Mouse (Mus musculus) hindbrain, embryonic 10.5 days (tissue): ENCODE measurements around the gene Pink1. TPM values are rescaled to one million over a fixed set of nuclear protein-coding genes. Genes with fewer than 3 reads are reported as not detected.

ENCODE experiments used
- DNase-seq: peaks from one replicate; pipeline ENCODE4 v3.0.0-alpha.2; 2017; ENCODE audit warnings: low spot score
- H3K27ac ChIP-seq: fragments of 300-500 bp; sonication (generic); 2 replicates; pipeline ENCODE4 v1.5.1; 2016; ENCODE audit warnings: mild to moderate bottlenecking, moderate library complexity
- H3K27me3 ChIP-seq: fragments of 300-500 bp; sonication (generic); 2 replicates; pipeline ENCODE4 v1.6.1; 2016; ENCODE audit warnings: mild to moderate bottlenecking; ENCODE audit not compliant: poor library complexity, insufficient read depth, severe bottlenecking
- H3K36me3 ChIP-seq: fragments of 300-500 bp; sonication (generic); 2 replicates; pipeline ENCODE4 v1.6.1; 2016; ENCODE audit warnings: mild to moderate bottlenecking, moderate library complexity
- H3K4me1 ChIP-seq: fragments of 300-500 bp; sonication (generic); replicated peaks from 2 replicates; pipeline ENCODE4 v1.6.1; 2016; ENCODE audit warnings: mild to moderate bottlenecking
- H3K4me3 ChIP-seq: fragments of 300-500 bp; sonication (generic); 2 replicates; pipeline ENCODE4 v1.5.1; 2016; ENCODE audit warnings: mild to moderate bottlenecking, moderate library complexity
- H3K9me3 ChIP-seq: fragments of 300-500 bp; sonication (generic); 2 replicates; pipeline ENCODE4 v1.6.1; 2016; ENCODE audit warnings: mild to moderate bottlenecking, moderate library complexity
- WGBS: fragments of 180-500 bp; shearing (Covaris S2); methylation state at CpG from one replicate; pipeline ENCODE4 v1.1.7; 2016; 5-methylcytosine and 5-hydroxymethylcytosine counted together
- polyA plus RNA-seq: library from polyadenylated mRNA; unstranded; fragments of >200 nt; fragmentation: Nextera tagmentation; extraction: Ambion mirVana; gene quantifications from 2 replicates; pipeline ENCODE4 v1.2.1, GENCODE M21; 2016

Gene Pink1
- polyA plus RNA-seq, 1 experiment from 2014 or later: 52.2 TPM

DNA sequence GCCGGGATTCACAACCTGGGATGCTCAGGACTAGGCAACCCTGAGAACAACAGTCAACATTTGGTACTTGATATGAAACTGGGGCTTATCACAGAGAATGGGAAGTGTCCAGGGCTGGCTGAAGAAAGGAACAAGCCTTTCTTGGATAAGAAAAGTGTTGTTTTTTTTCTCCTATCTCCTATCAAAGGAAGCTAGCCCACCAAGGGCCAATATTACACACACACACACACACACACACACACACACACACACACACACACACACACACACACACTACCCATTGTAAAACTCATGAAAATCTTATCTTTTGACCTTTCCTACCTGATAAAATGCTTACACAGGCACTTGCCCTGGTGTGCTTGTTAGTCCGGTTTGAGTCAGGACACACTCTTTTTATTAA is 29.4 kb upstream of the Pink1 start:
- 93% methylated on average over 2 of the region's 2 CpGs for WGBS
- no peaks in the 10 kb centered on the region for H3K9me3 ChIP-seq
- H3K4me1 ChIP-seq: no peaks in the 10 kb centered on the region
- DNase-seq: no peak
- H3K27me3 ChIP-seq: 0 out of 2 replicates have a peak, but pooled peaks cover 2% of the 10 kb centered on the region
- no peak overlapping the region for H3K27ac ChIP-seq
- H3K36me3 ChIP-seq: no peaks in the 10 kb centered on the region
- H3K4me3 ChIP-seq: no peak overlapping the region

DNA sequence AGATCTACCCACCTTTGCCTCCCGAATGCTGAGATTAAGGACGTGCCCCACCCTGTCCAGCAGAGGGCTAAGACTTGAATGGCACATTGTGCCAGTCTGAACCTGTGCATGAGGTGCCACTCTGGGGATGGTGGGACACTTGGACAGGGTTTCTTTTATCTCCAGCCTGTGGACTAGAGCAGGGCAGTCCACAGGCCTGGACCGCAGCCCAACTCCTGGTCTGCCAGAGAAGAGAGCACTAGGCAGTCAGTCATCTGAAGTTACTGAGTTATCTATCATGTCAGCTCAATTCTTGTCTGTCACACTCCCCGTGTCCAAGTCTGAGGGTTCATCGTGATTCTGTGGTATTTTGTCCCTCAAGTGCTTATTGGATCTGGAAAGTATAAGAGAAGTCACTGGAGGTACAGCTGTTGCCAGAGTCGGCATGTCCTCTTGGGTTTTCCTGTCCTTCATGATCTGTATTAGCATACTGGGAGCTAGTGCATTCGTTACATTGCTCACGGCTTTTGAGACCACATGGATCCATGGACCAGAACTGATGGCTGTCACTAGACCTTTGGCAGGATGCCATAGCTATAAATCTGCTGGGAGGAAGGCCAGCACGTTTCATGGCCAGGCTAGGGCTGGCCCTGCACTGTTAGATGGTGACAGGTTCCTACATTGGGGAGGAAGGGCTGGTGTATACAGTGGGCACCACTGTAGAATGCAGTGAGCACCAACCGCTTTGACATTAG is 27.5 kb upstream of the Pink1 start:
- H3K4me3 ChIP-seq: no peak overlapping the region
- no peaks in the 10 kb centered on the region for H3K9me3 ChIP-seq
- 86% methylated on average over 10 of the region's 10 CpGs for WGBS
- no peak for DNase-seq
- H3K27me3 ChIP-seq: no peaks in the 10 kb centered on the region
- no peaks in the 10 kb centered on the region for H3K36me3 ChIP-seq
- H3K4me1 ChIP-seq: no peaks in the 10 kb centered on the region
- no peak overlapping the region for H3K27ac ChIP-seq

DNA sequence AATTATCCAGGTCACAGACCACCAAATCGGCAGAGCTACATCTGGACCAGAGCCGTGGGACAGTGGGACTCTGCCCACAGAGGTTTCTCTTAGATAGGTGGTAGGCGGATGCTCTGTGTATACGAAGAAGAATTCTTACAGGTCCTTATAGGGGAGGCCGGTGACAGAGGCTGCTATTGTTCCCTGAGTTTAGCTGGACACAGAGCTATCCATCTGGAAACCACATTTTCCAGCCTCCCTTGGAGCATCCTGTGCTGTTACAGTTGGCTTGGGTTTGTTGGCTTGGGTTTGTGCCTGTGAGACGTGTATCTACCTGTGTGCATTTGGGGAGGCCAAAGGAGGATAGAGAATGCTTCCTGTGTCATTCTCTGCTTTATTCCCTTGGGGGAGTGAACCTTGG is 26.6 kb upstream of the Pink1 start:
- Histone ChIP-seq H3K27ac (no peak overlapping the region), H3K36me3 (no peaks in the 10 kb centered on the region), H3K4me3 (no peak overlapping the region), H3K4me1 (no peaks in the 10 kb centered on the region), H3K27me3 (no peaks in the 10 kb centered on the region), H3K9me3 (no peaks in the 10 kb centered on the region)
- no peak for DNase-seq
- 83% methylated on average over 6 of the region's 6 CpGs for WGBS

DNA sequence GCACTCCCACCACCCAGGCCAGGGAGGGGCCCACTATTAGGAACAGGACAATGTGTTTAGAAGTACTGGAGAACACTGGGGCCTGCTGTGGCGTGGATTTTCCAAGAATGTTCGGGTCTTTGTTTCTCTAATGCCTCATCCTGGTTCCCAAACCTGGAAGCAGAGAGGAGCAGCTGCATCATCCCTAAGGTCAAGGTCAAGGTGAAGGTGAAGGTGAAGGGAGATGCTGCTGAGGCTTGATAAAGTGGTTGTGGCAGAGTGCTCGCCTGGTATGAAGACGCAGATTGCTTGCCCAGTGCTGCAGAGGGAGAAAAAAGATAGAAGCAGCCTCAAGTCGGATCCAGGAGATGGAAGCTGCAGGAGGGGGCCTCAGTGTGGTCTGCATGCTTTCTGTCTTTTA is 25.7 kb upstream of the Pink1 start:
- Histone ChIP-seq H3K36me3 (no peaks in the 10 kb centered on the region), H3K4me3 (no peak overlapping the region), H3K27me3 (no peaks in the 10 kb centered on the region), H3K27ac (no peak overlapping the region), H3K4me1 (no peaks in the 10 kb centered on the region), H3K9me3 (no peaks in the 10 kb centered on the region)
- no peak for DNase-seq
- 90% methylated on average over 5 of the region's 5 CpGs for WGBS

DNA sequence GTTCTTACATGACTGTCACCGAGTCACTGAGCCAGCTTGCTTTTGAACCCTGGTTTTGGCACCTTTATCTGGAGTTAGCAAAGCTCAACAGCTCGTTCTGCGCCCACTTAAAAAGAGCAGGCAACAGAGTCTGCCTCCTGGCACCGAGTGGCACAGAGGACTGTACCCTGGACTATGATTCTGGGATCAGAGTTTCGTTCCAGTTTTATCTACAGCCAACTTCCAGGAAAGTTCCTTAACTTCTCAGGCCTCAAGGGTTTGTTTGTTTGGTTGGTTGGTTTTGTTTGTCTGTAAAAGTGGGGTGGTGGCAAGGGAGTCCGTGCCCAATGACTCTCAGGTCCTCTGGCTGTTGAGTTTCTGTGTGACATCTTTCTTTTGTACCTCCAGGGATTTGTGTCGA is 22.6 kb upstream of the Pink1 start:
- Histone ChIP-seq H3K27ac (no peak overlapping the region), H3K4me3 (no peak overlapping the region), H3K4me1 (no peaks in the 10 kb centered on the region), H3K36me3 (no peaks in the 10 kb centered on the region), H3K27me3 (no peaks in the 10 kb centered on the region), H3K9me3 (no peaks in the 10 kb centered on the region)
- 84% methylated on average over 7 of the region's 7 CpGs for WGBS
- no peak for DNase-seq

DNA sequence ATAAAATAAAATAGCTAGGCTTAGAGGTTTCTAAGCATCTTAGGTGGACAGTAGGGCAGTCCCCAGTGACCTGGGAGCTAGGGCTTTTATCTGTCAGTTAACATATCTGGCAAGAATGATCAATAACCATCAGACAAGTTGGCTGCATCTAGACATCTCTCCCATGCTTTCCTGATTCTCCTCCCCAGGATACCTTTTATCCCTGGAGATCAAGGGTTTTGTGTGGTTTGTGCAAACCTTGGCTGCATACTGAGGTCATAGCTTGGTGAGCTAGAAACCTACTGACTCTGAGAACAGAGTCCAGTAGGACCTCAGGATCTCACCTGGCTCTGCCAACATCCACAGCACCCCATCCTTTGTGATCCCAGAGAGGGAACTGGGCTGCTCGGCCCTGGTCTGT is 21.2 kb upstream of the Pink1 start:
- DNase-seq: no peak
- H3K9me3 ChIP-seq: no peaks in the 10 kb centered on the region
- H3K27me3 ChIP-seq: no peaks in the 10 kb centered on the region
- H3K4me3 ChIP-seq: no peak overlapping the region
- WGBS: 83% methylated on average over 1 of the region's 1 CpGs
- H3K36me3 ChIP-seq: no peaks in the 10 kb centered on the region
- no peak overlapping the region for H3K27ac ChIP-seq
- peaks cover 6% of the 10 kb centered on the region; the same call in 1 of the 2 replicates for H3K4me1 ChIP-seq

DNA sequence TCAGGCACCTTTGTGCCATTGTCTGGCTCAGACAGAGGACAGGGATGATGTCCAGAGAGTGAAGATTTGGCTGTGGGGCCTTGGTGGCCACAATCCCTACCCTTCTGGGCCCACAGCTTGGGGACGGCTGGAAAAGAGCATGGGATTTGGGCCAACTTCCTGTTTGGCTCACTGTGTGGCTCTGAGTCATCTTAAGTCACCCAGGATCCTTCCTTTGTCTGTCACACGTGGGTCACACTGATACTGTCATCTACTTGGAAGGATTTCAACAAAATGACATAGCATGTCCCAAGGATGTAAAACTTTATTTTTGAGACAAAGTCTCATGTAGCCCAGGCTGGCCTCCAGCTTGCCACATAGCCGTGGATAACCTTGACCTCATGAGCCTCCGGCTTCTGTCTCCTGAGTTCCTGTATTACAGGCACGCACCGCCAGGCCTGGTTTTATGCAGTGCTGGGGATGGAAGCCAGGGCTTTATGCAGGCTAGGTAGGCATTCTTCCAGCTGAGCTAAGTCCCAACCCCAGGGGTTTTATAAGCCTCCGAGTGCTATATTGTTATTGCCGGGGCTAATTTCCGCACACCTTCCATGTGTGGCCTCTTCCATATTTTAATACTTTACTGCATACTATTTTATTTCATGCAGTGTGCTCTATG is 18.9 kb upstream of the Pink1 start:
- peaks cover 4% of the 10 kb centered on the region; the same call in 1 of the 2 replicates for H3K27me3 ChIP-seq
- H3K27ac ChIP-seq: no peak overlapping the region
- H3K36me3 ChIP-seq: no peaks in the 10 kb centered on the region
- DNase-seq: no peak
- H3K4me1 ChIP-seq: peaks cover 6% of the 10 kb centered on the region; the same call in 1 of the 2 replicates
- WGBS: 86% methylated on average over 9 of the region's 9 CpGs
- H3K4me3 ChIP-seq: no peak overlapping the region
- H3K9me3 ChIP-seq: no peaks in the 10 kb centered on the region

DNA sequence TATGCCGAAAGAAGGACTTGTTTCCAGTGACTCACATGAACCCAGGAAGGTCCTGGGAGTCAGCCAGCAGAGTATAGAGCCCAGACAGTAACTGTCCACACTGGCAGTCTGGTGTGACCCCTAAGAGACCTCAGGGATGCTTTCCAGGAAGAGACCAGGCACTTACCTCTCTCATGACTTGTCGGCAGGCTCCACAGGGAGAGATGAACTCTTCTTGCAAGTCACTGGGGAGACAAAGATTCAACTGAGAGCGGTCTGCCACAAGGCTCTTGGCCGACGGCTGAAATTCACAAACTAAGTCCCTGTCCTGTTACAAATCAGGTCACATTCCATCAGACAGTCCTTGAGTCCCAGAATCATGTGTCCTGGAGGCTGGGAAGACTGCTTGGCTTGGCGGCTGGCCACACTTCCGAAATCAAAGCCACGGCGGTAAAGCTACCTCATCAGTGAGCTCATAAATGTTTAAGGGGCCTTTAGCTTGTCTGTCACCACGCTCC is 17.3 kb upstream of the Pink1 start:
- DNase-seq: no peak
- Histone ChIP-seq H3K27ac (no peak overlapping the region), H3K9me3 (no peaks in the 10 kb centered on the region), H3K4me1 (peaks cover 6% of the 10 kb centered on the region; the same call in 1 of the 2 replicates), H3K36me3 (no peaks in the 10 kb centered on the region), H3K4me3 (no peak overlapping the region), H3K27me3 (peaks cover 4% of the 10 kb centered on the region; the same call in 1 of the 2 replicates)
- WGBS: 79% methylated on average over 10 of the region's 10 CpGs

DNA sequence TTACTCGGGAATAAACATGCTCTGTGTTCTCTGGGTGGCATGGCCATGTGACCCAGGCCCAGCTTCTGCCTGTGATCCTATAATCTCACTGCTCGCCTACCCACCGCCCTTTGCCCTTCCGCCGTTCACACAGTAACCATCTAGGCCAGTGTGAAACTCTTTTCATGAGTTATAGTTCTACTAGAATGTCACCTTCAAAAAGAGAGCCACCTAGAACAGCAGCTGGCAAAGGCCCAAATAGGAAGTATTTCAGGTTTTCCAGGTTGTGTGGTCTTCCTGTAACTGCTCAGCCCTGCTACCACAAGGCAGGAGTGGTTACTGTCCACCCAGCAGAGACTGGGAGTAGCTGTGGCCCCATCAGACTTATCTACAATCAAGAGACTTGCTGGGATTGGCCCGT is 16.7 kb upstream of the Pink1 start:
- H3K27ac ChIP-seq: no peak overlapping the region
- no peak overlapping the region for H3K4me3 ChIP-seq
- H3K9me3 ChIP-seq: no peaks in the 10 kb centered on the region
- peaks cover 4% of the 10 kb centered on the region; the same call in 1 of the 2 replicates for H3K27me3 ChIP-seq
- peaks cover 6% of the 10 kb centered on the region; the same call in 1 of the 2 replicates for H3K4me1 ChIP-seq
- H3K36me3 ChIP-seq: no peaks in the 10 kb centered on the region
- 88% methylated on average over 6 of the region's 6 CpGs for WGBS
- no peak for DNase-seq

DNA sequence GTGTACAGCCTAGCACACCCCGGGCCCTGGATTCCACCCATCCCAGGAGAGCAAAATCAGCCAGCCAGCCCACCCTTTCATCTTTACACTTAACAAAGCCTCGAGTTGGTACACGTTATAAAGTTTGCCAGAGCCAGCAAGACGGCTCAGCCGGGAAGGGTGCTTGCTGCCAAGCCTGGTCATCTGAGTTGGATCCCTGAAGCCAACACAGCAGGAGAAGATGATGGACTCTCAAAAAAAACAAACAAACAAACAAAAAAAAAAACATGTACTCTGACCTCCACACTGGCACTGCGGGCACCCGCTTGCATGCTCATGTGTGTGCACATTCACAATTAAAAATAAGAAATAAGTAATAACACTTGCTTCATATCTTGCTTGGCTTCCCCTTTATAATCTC is 15.9 kb upstream of the Pink1 start:
- Histone ChIP-seq H3K27me3 (peaks cover 4% of the 10 kb centered on the region; the same call in 1 of the 2 replicates), H3K9me3 (no peaks in the 10 kb centered on the region), H3K27ac (no peak overlapping the region), H3K36me3 (no peaks in the 10 kb centered on the region), H3K4me3 (no peak overlapping the region), H3K4me1 (peaks cover 8% of the 10 kb centered on the region; the same call in 1 of the 2 replicates)
- WGBS: 85% methylated on average over 7 of the region's 7 CpGs
- no peak for DNase-seq

DNA sequence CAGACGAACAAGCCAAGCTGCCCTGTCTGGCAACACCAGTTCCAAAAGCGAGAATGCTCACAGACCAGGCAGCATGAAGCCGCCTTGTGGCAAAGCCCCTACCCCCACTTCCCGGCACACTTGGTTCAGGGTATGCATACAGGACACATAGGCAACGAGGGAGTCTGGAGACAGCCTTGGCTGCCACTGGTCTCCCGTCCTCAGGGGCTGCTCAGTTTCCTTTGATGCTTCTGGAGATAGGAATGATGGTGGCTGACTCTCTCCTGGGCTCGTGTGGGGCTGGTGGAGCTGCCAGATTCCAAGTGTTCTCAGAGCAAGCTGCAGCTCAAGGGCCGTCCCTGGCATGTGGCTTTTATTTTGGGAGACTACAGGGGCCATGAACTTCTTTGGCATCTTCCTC is 15.3 kb upstream of the Pink1 start:
- no peaks in the 10 kb centered on the region for H3K36me3 ChIP-seq
- peaks cover 4% of the 10 kb centered on the region; the same call in 1 of the 2 replicates for H3K27me3 ChIP-seq
- DNase-seq: no peak
- H3K9me3 ChIP-seq: no peaks in the 10 kb centered on the region
- WGBS: 71% methylated on average over 8 of the region's 8 CpGs
- peaks cover 8% of the 10 kb centered on the region; the same call in 1 of the 2 replicates for H3K4me1 ChIP-seq
- H3K4me3 ChIP-seq: no peak overlapping the region
- H3K27ac ChIP-seq: no peak overlapping the region

DNA sequence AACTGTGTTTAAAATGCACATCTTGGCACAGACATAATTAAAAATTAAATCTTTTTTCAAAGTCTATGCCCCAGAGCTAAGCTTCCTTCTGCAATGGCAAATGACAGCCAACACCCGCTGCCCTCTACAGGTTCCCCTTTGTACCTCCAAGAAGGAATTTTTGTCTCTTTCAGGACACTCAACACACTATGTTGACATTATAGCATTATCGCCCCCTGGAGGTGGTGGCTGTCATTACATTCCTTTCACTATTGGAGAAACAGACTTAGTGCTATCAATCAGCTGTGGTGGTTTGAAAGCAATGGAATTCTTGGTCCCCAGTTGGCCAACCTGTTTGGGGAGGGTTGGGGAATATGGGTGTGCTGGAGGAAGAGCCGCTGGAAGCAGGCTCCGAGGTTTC is 13.9 kb upstream of the Pink1 start:
- WGBS: 33% methylated on average over 4 of the region's 4 CpGs
- H3K36me3 ChIP-seq: no peaks in the 10 kb centered on the region
- H3K9me3 ChIP-seq: no peaks in the 10 kb centered on the region
- H3K27me3 ChIP-seq: peaks cover 4% of the 10 kb centered on the region; the same call in 1 of the 2 replicates
- H3K4me3 ChIP-seq: no peak overlapping the region
- peaks cover 8% of the 10 kb centered on the region; the same call in 1 of the 2 replicates for H3K4me1 ChIP-seq
- no peak overlapping the region for H3K27ac ChIP-seq
- DNase-seq: peak; percentile 37

DNA sequence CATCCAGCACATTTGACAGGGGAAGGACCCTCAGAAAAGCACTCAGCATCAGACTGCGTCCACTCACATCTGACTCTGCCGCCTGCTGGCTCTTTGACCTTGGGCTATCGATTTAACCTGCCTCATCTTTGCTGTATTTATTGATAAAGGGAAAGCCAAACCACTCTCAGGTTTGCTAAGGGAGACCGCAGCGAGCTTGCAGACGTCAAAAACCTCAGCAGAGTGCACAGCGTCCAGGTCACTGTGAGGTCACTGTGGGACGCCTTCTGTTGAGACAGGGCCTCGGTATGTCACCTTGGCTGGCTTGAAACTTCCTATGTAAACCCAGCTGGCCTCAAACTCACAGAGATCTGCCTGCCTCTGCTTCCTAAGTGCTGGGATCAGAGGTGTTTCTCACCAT is 11.2 kb upstream of the Pink1 start:
- 83% methylated on average over 9 of the region's 9 CpGs for WGBS
- Histone ChIP-seq H3K27me3 (peaks cover 4% of the 10 kb centered on the region; the same call in 1 of the 2 replicates), H3K4me1 (0 out of 2 replicates have a peak, but pooled peaks cover 3% of the 10 kb centered on the region), H3K27ac (no peak overlapping the region), H3K9me3 (no peaks in the 10 kb centered on the region), H3K36me3 (no peaks in the 10 kb centered on the region), H3K4me3 (no peak overlapping the region)
- DNase-seq: no peak
